Mouse (Mus musculus) Muller cell, postnatal 12 days (primary cell): ENCODE measurements around the gene Ugcg.

Experiments
- DNase-seq: peaks from one replicate; pipeline ENCODE4 v3.0.0-alpha.2; 2015; ENCODE audit errors: inconsistent ontology term

Gene Ugcg

GRCm38 (mm10) chr4:59227047-59227446, 38.0 kb downstream of the Ugcg start:
- no peak for DNase-seq

- DNase-seq = no peak
Observed at GRCm38 (mm10) chr4:59228951-59229350, 39.9 kb downstream of the Ugcg start.

- peak; percentile 40 for DNase-seq
Observed at GRCm38 (mm10) chr4:59231266-59232055, 42.4 kb downstream of the Ugcg start.

GRCm38 (mm10) chr4:59234014-59234413, 45.0 kb downstream of the Ugcg start:
- DNase-seq = no peak

GRCm38 (mm10) chr4:59234451-59235216, 45.6 kb downstream of the Ugcg start:
- DNase-seq = no peak

GRCm38 (mm10) chr4:59236362-59236761, 47.3 kb downstream of the Ugcg start:
- DNase-seq = no peak

- no peak for DNase-seq
Observed at GRCm38 (mm10) chr4:59238641-59239311, 49.7 kb downstream of the Ugcg start.

GRCm38 (mm10) chr4:59239312-59239728, 50.3 kb downstream of the Ugcg start:
- DNase-seq = peak; percentile 83

GRCm38 (mm10) chr4:59240160-59240559, 51.1 kb downstream of the Ugcg start:
- no peak for DNase-seq

- DNase-seq = no peak
Observed at GRCm38 (mm10) chr4:59241096-59241495, 52.0 kb downstream of the Ugcg start.

- no peak for DNase-seq
Observed at GRCm38 (mm10) chr4:59242221-59242620, 53.2 kb downstream of the Ugcg start.

- no peak for DNase-seq
Observed at GRCm38 (mm10) chr4:59243802-59244493, 54.9 kb downstream of the Ugcg start.

- DNase-seq = no peak
Observed at GRCm38 (mm10) chr4:59244791-59245555, 55.9 kb downstream of the Ugcg start.

GRCm38 (mm10) chr4:59245776-59246175, 56.7 kb downstream of the Ugcg start:
- no peak for DNase-seq

GRCm38 (mm10) chr4:59247545-59247944, 58.5 kb downstream of the Ugcg start:
- DNase-seq = no peak

GRCm38 (mm10) chr4:59248035-59248434, 59.0 kb downstream of the Ugcg start:
- DNase-seq = no peak

GRCm38 (mm10) chr4:59252386-59253054, 63.5 kb downstream of the Ugcg start:
- DNase-seq = peak; percentile 13

GRCm38 (mm10) chr4:59253055-59253434, 64.0 kb downstream of the Ugcg start:
- DNase-seq = no peak

GRCm38 (mm10) chr4:59254397-59254796, 65.3 kb downstream of the Ugcg start:
- DNase-seq = no peak

GRCm38 (mm10) chr4:59255988-59256387, 66.9 kb downstream of the Ugcg start:
- DNase-seq = peak; percentile 90
